In the genomic region with DNA sequence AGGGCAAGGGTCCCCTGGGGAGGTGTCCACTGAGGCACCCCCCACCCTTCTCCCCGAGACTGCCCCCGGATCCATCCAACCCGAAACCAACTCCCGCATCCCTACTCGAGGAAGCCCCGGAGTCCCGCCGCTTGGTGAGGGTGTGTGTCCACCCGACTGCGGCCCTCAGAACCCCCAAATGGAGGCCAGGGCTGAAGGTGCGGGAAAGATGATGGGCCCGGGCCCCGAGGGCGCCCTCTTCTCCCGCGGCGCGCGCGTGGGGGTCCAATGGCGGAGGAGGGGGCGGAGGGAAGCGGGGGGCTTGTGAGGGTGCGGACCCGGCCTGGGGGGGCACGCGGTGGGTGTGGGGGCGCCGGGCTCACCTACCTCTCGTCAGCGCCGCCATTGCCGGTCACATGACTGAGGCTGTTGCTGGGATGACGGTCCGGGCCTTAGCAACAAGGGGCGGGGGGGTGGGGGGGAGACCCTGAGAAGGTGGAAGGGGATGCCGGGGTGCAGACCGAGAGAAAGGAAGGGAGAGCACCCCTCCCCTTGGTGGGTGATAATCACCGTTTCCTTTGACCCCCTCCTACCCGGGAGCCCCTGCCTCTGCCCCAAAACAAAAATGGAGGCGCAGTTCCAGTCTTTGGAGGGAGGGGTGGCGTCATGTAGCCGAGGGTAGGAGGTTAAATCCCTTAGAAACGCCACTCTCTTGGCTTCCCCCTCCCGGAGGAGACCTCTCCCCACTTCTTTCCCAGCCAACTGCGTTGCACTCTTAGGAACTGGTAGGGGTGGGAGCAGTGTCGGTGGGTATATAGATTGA, we compare ENCODE assay signal across 8 mouse cellular contexts. TPM values are rescaled to one million over a fixed set of nuclear protein-coding genes. Genes with fewer than 3 reads are reported as not detected.
DNase-seq lines count a peak whose midpoint lies in the region; ATAC-seq and TF ChIP-seq lines count a peak whose summit lies in the region.

Gene Dtx3 (minus strand): TSS at position 401 of the 802 bp plus-strand sequence.

- no peak for DNase-seq in urinary bladder, adult 2 months (ENCODE audit: low spot score)
- no peak for DNase-seq in urinary bladder, postnatal 4 days (ENCODE audit: low spot score in 2 of 2)
- DNase-seq in cerebellum, postnatal 25 days = peak; percentile 69 to 76
- no peak for DNase-seq in gastrocnemius, postnatal 36 days
- DNase-seq in intestine, embryonic 14.5 days (ENCODE audit: low spot score) = peak; percentile 78
- DNase-seq in limb, embryonic 14.5 days (ENCODE audit: low spot score) = no peak
- DNase-seq in midbrain, postnatal 0 days (ENCODE audit: low spot score) = peak; percentile 53

- TF ChIP-seq CTCF in midbrain, postnatal 0 days (IDR thresholded peaks at IDR 0.05) = no peak

- under 1% methylated on average over 32 of the region's 47 CpGs for WGBS in intestine, embryonic 14.5 days
- under 1% methylated on average over 22 of the region's 47 CpGs for WGBS in limb, embryonic 14.5 days
- WGBS in midbrain, postnatal 0 days = 2% methylated on average over 34 of the region's 47 CpGs

- H3K36me3 ChIP-seq in intestine, embryonic 14.5 days (ENCODE audit: control insufficient read depth, insufficient read depth, low read length) = peaks cover 42% of the 10 kb centered on the region
- peaks cover 55% of the 10 kb centered on the region for H3K36me3 ChIP-seq in limb, embryonic 14.5 days (ENCODE audit: control insufficient read depth, insufficient read depth, low read length)
- H3K36me3 ChIP-seq in midbrain, postnatal 0 days (ENCODE audit: insufficient read depth, low read length) = peaks cover 44% of the 10 kb centered on the region

- H3K9ac ChIP-seq in intestine, embryonic 14.5 days (ENCODE audit: low read length) = peak within 1 kb of the TSS; percentile 90
- H3K9ac ChIP-seq in limb, embryonic 14.5 days (ENCODE audit: low read depth, low read length, severe bottlenecking) = peak within 1 kb of the TSS; percentile 93
- peak within 1 kb of the TSS; percentile 100 for H3K9ac ChIP-seq in midbrain, postnatal 0 days (replicated peaks; ENCODE audit: low read length, poor library complexity, severe bottlenecking)

- H3K4me3 ChIP-seq in intestine, embryonic 14.5 days (ENCODE audit: low read depth, low read length) = peak within 1 kb of the TSS; percentile 80
- peak within 1 kb of the TSS; percentile 90 for H3K4me3 ChIP-seq in limb, embryonic 14.5 days (replicated peaks; ENCODE audit: low read length)
- H3K4me3 ChIP-seq in midbrain, postnatal 0 days (ENCODE audit: low read depth, low read length) = peak within 1 kb of the TSS; percentile 91

- TF ChIP-seq POLR2A in limb, embryonic 14.5 days (IDR thresholded peaks at IDR 0.05; ENCODE audit: borderline replicate concordance, extremely low read depth, insufficient read depth, insufficient read length) = 0 out of 2 replicates have a peak, but pooled peaks have one; percentile 20

- peak within 1 kb of the TSS; percentile 93 for H3K4me2 ChIP-seq in intestine, embryonic 14.5 days (ENCODE audit: low read length)
- peak within 1 kb of the TSS; percentile 73 for H3K4me2 ChIP-seq in limb, embryonic 14.5 days (replicated peaks; ENCODE audit: low read depth, low read length, severe bottlenecking)
- H3K4me2 ChIP-seq in midbrain, postnatal 0 days (ENCODE audit: low read depth, low read length, poor library complexity, severe bottlenecking) = peak within 1 kb of the TSS; percentile 73

- H3K27ac ChIP-seq in intestine, embryonic 14.5 days (ENCODE audit: low read depth) = peak within 1 kb of the TSS; percentile 89
- H3K27ac ChIP-seq in limb, embryonic 14.5 days (replicated peaks; ENCODE audit: low read depth, low read length) = peak within 1 kb of the TSS; percentile 93
- H3K27ac ChIP-seq in midbrain, postnatal 0 days (ENCODE audit: low read depth, low read length) = peak within 1 kb of the TSS; percentile 92

- intact Hi-C loops in gastrocnemius, postnatal 36 days (cut with DNase I) = no loop called here

- peaks cover 18% of the 10 kb centered on the region for H3K4me1 ChIP-seq in intestine, embryonic 14.5 days (replicated peaks; ENCODE audit: control insufficient read depth, insufficient read depth, low read length)
- H3K4me1 ChIP-seq in limb, embryonic 14.5 days (ENCODE audit: control insufficient read depth, insufficient read depth, low read length) = peaks cover 21% of the 10 kb centered on the region
- H3K4me1 ChIP-seq in midbrain, postnatal 0 days (ENCODE audit: insufficient read depth, low read length) = peaks cover 6% of the 10 kb centered on the region; the same call in 1 of the 2 replicates

- no peaks in the 10 kb centered on the region for H3K27me3 ChIP-seq in intestine, embryonic 14.5 days (replicated peaks; ENCODE audit: control insufficient read depth, insufficient read depth, low read length)
- H3K27me3 ChIP-seq in limb, embryonic 14.5 days (ENCODE audit: control insufficient read depth, insufficient read depth, low read length) = no peaks in the 10 kb centered on the region
- no peaks in the 10 kb centered on the region for H3K27me3 ChIP-seq in midbrain, postnatal 0 days (ENCODE audit: insufficient read depth, low read length)

- peak; percentile 50 for ATAC-seq in intestine, embryonic 14.5 days (replicated peaks; ENCODE audit: low FRiP score, low TSS enrichment, low read depth)
- peak; percentile 66 for ATAC-seq in limb, embryonic 14.5 days (ENCODE audit: low FRiP score, low read depth)
- ATAC-seq in midbrain, postnatal 0 days (ENCODE audit: low FRiP score) = peak; percentile 62
- ATAC-seq in monocyte, adult 5-6 weeks (replicated peaks; ENCODE audit: insufficient number of reproducible peaks, low FRiP score, low TSS enrichment, poor library complexity, severe bottlenecking) = no peak

- H3K9me3 ChIP-seq in intestine, embryonic 14.5 days (ENCODE audit: control insufficient read depth, low read length) = no peaks in the 10 kb centered on the region
- no peaks in the 10 kb centered on the region for H3K9me3 ChIP-seq in limb, embryonic 14.5 days (ENCODE audit: control insufficient read depth, low read length)
- no peaks in the 10 kb centered on the region for H3K9me3 ChIP-seq in midbrain, postnatal 0 days (ENCODE audit: low read length)

RNA-seq across cellular contexts. Expression of gene Dtx3, which starts in this region (rescaled TPM):
- 193 and 272 TPM in 2 replicates for polyA plus RNA-seq in urinary bladder, adult 2 months (2012; rRNA removed)
- 10 to 100 TPM; 21.2 to 24.6 TPM for total RNA-seq in gastrocnemius, postnatal 36 days (2021)
- polyA plus RNA-seq in intestine, embryonic 14.5 days (2014; fragmentation: Nextera tagmentation; extraction: Ambion mirVana) = 95.8 and 101 TPM in 2 replicates
- 565 and 712 TPM in 2 replicates for polyA plus RNA-seq in limb, embryonic 14.5 days (2012; rRNA removed)
- polyA plus RNA-seq in limb, embryonic 14.5 days (2014; fragmentation: Nextera tagmentation; extraction: Ambion mirVana) = 157 and 184 TPM in 2 replicates
- 258 and 275 TPM in 2 replicates for total RNA-seq in midbrain, postnatal 0 days (2014; rRNA removed)
- polyA plus RNA-seq in midbrain, postnatal 0 days (2015; fragmentation: Nextera tagmentation; extraction: Ambion mirVana) = 205 and 217 TPM in 2 replicates
- total RNA-seq in monocyte, adult 5-6 weeks (2017) = 3.8 to 17.3 TPM (median 8.8 TPM) in 3 replicates

Comparison
In these comparisons a context has a peak if more than half of its experiments do, and no peak if none do; other contexts are left out.
1. RNA of gene Dtx3 (total RNA-seq): 258 to 275 TPM in midbrain, postnatal 0 days; 21.2 to 24.6 TPM in gastrocnemius, postnatal 36 days and 3.8 to 17.3 TPM in monocyte, adult 5-6 weeks; every median in the first group is over 10 times any median in the second.
2. DNase-seq: peak in cerebellum, postnatal 25 days (2 of 2), intestine, embryonic 14.5 days (single experiment) and midbrain, postnatal 0 days (single experiment); none in urinary bladder, adult 2 months (single experiment), urinary bladder, postnatal 4 days (0 of 2), gastrocnemius, postnatal 36 days (0 of 2) and limb, embryonic 14.5 days (single experiment).
3. Peak in every context shown above with its lines, with median percentiles within 50 percentile points of each other: H3K27ac ChIP-seq, H3K4me2 ChIP-seq, H3K4me3 ChIP-seq and H3K9ac ChIP-seq.